Mouse (Mus musculus): ENCODE data around the gene Dppa5a. TPM values are rescaled to one million over a fixed set of nuclear protein-coding genes. Genes with fewer than 3 reads are reported as not detected.

The Dppa5a gene
- not detected for total RNA-seq (2023)

GRCm38 (mm10) chr9:78367959-78368358 lies at the start of gene Dppa5a:
Dppa5a (minus strand) TSS chr9:78368177.

GRCm38 (mm10) chr9:78395630-78396351 lies 27.8 kb upstream of the Dppa5a start, which contains the start of gene Ddx43:
Ddx43 (plus strand) TSS chr9:78395777.

DNA sequence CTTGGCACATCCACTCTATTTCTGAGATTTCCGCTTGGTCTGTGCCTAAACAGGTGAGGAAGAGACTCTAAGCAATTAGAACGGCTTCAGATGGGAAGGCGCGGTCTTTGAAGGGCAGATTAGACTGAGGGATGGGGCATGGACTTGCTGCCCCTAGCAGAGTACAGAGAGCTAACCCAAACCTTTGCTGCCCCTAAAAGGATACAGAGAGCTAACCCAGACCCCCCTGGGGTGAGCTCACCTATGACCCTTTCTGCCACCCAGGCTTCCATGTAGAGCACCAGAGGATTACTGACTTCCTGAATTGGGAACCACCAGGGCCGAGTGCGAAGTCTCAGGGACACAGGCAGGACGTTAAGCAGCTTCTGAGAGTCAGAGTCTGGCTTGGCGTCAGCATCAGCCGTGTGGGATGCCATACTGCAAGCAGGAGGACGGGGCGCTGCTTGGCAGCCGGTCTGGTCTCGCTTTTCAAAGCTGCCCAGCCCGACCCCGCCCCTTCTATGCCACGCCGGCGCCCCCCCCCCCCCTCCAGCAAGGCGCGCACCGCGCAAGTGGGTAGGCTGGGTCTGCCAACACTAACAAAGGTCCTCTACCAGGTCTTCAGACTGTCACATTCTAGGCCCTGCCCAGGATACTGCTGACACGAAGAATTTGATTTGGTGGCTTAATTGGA lies 10.3 kb upstream of the Dppa5a start, which contains the start of gene Ooep:
Ooep (minus strand) TSS at position 613 of the 673 bp plus-strand sequence.

GRCm38 (mm10) chr9:78355611-78356010 lies 12.4 kb downstream of the Dppa5a start, which contains the start of gene Gsta2:
Gsta2 (minus strand) TSS chr9:78355788.

GRCm38 (mm10) chr9:78327289-78327688 lies 40.7 kb downstream of the Dppa5a start, which contains the start of gene Omt2b:
Omt2b (plus strand) TSS chr9:78327589.

Other genes starting within 250 kb of the Dppa5a start
- gene Gsta4, start 185.4 kb downstream of the Dppa5a start, total RNA-seq (2023) = not detected
- gene Gsta1, start 137.5 kb downstream of the Dppa5a start, total RNA-seq (2023) = not detected
- not detected for gene Gm3776, start 111.0 kb downstream of the Dppa5a start, total RNA-seq (2023)
- not detected for gene Gm10639, start 78.3 kb downstream of the Dppa5a start, total RNA-seq (2023)
- gene Omt2a, start 53.4 kb downstream of the Dppa5a start, total RNA-seq (2023) = not detected
- gene Omt2b, start 40.6 kb downstream of the Dppa5a start, total RNA-seq (2023) = not detected
- gene Gsta2, start 12.4 kb downstream of the Dppa5a start, total RNA-seq (2023) = not detected
- not detected for gene Ooep, start 10.5 kb upstream of the Dppa5a start, total RNA-seq (2023)
- not detected for gene Ddx43, start 27.6 kb upstream of the Dppa5a start, total RNA-seq (2023)
- gene Cgas, start 75.1 kb upstream of the Dppa5a start, total RNA-seq (2023) = 1 to 10 TPM; 1.4 to 2.1 TPM
- gene Mto1, start 80.0 kb upstream of the Dppa5a start, total RNA-seq (2023) = 10 to 100 TPM; 25.4 to 34.6 TPM
- gene Gm17324, start 80.6 kb upstream of the Dppa5a start, total RNA-seq (2023) = under 1 TPM in 1 of 2 experiments, not detected in 1; 0.62 TPM
- 1,000 to 10,000 TPM; 8,287 to 8,401 TPM for gene Eef1a1, start 121.0 kb upstream of the Dppa5a start, total RNA-seq (2023)
- 1 to 10 TPM; 6.3 to 7.9 TPM for gene Slc17a5, start 219.9 kb upstream of the Dppa5a start, total RNA-seq (2023)
- not detected for gene Cd109, start 247.4 kb upstream of the Dppa5a start, total RNA-seq (2023)

Measured in B cell, adult 67 days (primary cell).